Mouse (Mus musculus) left cerebral cortex, postnatal 25 days (tissue): ENCODE measurements at regions not wholly inside any gene's neighbourhood (a gene's known extent, or its start where the extent isn't known, plus 50 kb on each side); places are given as distances from the start of the nearest gene placed in this dataset.

Source experiments
- DNase-seq, 2 experiments: peaks; one replicate each; pipeline ENCODE4 v3.0.0; 2022; ENCODE audit warnings: low spot score in 2 of 2, mixed read lengths in 1 of 2
- intact Hi-C: fragments of 180-260 bp; cut with DNase I; formaldehyde crosslinking; loops from one replicate; pipeline ENCODE4 v1.15.1; 2025

DNA sequence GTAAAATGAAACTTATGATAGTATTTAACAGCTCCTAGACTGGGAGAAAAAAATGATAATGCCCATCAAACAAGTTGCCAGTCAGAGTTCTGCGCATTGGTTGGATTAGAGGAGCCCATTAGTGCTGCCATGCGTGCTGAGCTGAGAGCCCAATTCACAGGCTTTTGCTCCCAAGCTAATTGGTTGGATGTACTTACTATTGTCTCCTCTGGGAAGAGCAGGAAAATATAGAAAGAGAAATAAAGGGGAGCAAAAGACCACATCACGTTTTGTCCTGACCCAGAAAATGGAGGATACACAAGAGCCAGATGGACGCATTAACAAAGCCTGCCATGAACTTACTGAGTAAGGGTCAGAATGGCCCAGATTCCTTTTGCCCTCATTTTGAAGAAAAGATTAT, 237.3 kb downstream of the 9330182O14Rik start:
- intact Hi-C loops, result no loop called here

DNA sequence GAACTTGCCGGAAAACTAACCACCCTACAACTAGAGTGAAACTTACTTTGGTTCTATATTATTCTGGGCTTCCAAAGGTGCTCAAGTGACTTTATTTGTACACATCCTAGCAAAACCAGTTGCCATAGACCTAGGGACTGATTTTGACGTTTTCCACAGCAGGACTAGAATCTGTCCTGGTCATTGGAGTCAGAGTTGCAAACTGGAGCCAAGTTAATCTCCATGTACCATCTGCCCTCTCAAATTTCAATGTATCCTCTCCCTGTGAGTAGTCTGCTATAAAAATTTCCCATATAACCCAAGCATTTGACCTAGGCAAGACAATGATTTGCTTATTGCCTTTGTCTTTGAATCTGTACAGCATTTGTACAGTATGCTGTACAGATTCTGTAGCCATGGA, 252.4 kb downstream of the 9330182O14Rik start:
- intact Hi-C loops, result no loop called here
- no peak for DNase-seq

More for the DNA sequence above, 237.3 kb downstream of the 9330182O14Rik start:
- DNase-seq, result no peak

DNA sequence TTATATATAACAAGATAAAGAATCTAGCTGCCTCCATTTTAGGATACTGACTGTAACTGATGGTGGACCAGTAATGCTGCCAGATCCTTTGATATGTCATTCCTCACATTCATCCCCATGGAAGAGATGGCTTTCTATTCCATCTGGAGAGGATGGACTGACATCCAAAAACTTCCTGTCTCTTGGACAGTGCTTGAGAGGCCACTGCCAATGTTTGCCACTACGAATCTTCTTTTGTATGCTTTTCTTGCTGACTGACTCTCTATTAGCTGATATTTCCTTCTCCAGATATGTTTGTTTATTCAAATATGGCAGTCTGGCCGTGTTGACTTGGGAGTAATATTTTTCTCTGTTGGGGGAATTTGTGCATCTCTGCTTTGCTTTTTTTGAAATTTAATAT, 253.6 kb downstream of the 9330182O14Rik start:
- DNase-seq, result no peak
- intact Hi-C loops, result no loop called here

DNA sequence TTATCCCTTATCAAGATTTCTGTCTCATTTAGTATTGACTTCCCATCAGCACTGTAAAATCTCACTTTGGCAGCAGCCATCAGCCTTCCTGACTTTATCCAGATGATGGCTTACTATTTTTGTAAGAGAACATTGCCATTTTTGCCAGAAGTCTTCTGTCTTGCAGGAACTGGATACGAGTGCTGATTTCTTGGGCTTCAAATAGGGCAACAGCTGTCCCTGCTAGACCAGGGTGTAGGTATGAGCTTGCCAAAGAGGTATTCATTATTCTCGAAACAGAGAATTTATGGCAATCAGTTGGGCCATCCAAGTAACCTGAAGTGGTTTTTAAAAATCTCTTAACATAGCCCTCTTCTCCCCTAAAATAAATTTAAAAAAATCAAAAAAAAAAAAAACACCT, 254.6 kb downstream of the 9330182O14Rik start:
- peak in 1 of 2 experiments; percentile 39 for DNase-seq
- intact Hi-C loops, result no loop called here

DNA sequence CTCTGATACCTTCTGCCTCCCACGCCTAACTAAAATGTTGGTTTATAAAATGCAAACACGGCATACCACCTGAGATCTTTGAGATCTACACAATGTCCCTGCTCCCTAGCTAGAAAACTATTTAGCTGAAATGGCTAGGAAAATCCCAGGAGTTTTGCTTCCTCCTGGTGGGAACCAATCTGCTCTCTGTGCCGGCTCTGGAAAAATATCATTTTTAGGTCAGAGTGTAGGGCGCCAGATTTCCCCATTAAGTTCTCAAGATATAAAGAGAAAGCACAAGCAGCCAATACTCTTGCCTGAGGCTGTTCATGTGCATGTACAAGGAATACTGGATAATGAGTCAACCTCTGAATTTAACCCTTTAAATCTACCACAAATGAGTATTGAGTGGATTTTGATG, 301.0 kb downstream of the 9330182O14Rik start:
- no peak for DNase-seq
- intact Hi-C loops, result no loop called here

DNA sequence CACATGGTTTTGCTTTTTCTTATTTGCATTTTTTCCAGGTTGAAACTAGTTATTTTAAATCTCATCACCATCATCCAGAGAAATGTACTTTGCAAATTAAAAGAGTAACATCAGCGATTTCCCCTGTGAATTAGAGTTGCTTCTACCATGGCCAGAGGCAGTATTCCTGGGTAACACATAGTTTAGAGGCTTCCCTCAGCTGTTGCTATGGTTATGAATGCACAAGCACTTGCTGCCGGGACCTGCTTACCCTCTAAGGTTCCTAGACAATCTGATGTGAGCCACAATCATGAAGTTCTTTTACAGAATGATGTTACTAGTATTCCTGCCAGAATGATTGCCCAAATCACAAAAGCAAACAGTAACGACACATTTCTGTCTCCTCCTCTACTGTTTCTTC, 302.5 kb downstream of the 9330182O14Rik start:
- no peak for DNase-seq

DNA sequence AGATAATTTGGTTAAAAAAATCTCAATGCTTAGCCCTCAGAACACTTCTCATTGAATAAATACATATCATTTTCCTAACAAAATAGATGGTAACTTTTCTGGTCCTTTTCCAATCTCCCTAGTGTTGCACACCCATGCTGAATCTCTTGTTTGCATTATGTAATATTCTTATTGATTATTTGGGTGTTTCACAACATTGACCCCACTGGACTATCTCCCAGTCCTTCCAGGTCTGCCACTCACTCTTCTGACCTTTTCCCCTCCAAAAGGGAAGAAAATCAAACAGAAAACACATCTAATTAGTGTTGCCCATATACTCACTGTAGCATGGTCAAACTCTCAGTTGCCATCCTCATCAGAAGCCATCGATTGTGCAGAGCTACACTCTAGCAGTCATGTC, 305.7 kb downstream of the 9330182O14Rik start:
- no peak for DNase-seq
- intact Hi-C loops, result no loop called here

More for the DNA sequence above, 302.5 kb downstream of the 9330182O14Rik start:
- intact Hi-C loops, result no loop called here

DNA sequence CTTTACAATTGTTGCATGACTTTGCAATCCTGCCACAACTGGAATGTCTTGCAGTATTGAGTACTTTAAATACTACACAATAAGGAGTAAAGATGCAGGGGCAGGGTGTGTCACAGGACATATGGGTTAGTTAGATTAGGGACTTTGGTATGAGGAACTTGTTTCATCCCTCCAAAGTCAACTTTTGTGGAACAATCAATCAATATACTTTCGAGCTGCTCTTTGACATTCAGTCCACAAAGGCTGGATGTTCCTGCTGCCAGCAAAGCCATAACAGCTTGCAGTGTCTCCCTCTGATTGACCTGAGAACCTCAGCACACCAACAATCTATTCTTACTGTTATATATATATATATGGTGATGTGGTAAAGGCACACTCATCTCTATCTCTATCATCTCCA, 314.5 kb downstream of the 9330182O14Rik start:
- no peak for DNase-seq
- intact Hi-C loops, result no loop called here

DNA sequence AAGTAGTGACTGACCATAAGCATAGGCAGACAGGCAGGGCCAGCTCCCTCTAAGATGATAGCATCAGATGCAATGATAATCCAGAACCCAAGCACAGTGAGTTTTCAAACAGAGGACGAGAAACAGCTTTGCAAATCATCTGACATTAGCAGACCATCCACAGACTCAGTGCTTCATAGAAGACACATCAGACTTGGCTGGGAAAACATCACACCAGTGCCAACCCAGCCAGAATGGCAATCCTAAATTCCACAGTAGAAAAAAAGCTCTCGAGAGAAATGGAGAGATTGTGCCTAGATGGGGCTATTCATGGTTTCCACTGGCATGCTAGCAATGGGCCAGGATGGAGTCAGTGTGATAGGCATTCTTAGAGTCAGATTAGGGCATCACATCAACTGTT, 319.1 kb downstream of the 9330182O14Rik start:
- no peak for DNase-seq
- intact Hi-C loops, result no loop called here

DNA sequence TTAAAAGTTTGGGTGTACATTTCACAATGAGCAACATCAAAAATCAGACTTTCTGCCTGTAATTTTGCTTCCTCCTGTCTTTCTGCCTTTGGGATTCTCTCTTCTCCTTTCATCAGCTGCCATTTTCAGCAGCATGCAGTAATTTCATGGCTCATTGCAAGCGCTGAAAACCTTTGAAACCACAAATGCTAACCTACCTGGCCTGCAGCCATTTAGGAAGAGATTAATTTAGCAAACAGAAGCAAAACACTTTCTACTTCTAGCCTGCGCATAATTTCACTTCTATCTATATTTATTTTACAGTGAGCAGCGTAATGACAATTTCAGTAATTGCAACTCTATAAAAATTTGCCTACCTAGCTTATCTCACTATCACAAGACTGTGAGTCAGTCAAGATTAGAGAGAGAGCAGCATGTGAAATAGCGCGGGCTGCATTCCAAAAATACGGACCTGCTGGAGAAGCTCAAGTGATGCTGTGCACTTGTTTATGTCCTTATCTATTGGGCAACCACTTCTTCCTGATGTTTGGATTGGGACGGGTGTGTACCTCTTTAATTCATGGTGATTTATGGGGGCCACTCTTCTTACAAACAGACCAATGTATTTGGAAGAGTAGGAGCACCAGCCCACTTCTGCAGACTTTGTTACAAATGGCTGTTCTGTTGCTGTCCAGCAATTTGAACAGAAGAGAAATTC, 341.6 kb downstream of the 9330182O14Rik start:
- intact Hi-C loops, result no loop called here
- DNase-seq, result peak in 1 of 2 experiments; percentile 38

DNA sequence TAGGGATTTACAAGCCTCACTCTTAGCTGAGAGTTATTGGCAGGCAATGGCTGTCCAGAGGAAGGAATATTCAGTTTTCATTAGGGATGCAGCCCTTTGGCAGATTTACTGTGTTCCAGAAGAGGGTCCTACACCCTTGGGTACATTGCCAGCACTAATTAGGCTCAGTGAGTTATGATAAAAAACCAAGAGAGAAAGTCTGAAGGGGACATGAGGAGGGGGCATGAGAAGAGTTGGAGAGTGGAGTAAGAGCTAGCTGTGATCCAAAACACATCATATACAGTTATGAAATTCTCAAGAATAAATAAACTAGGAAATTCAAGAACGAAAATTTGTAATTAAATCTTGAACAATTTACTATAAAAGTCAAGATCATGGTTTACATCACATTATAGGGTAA, 346.2 kb downstream of the 9330182O14Rik start:
- DNase-seq, result no peak
- intact Hi-C loops, result no loop called here

DNA sequence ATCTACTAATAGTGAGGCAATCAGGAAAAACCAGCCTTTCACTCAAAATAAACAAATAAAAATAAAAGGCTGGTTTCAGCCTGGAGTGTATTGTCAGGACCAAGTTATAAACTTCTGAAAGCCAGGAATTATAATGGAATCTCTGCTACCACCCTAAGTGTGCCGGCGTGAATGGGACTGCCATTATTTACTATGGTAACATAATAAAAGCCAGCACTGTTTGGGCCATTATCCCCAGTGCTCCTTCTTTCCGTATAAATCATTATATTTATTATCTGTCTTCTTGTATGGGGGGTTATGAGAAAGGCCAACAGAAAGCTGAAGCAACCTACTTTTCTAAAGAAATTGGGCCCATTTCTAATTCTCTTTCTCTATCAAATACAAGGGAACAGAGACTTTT, 347.1 kb downstream of the 9330182O14Rik start:
- intact Hi-C loops, result no loop called here
- no peak for DNase-seq

DNA sequence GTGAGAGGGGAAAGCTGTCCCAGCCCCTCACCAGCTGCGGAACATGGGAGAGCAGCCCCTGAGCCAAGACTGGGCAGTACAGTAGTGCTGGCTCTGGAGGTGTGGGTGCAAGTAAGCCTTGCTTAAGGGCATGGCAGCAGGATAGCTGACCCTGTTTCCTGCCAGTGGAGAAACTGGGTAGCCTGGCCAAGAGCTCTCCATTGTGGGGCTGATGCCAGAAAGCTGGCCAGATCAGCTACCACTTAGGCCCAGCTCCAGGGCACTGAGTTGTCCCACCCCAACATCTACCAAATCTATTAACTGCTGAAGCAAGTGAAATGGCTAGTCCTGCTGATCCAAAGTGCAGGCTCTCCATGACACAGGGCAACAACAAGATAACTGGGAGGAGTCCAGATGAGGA, 351.8 kb downstream of the 9330182O14Rik start:
- intact Hi-C loops, result no loop called here
- DNase-seq, result no peak

DNA sequence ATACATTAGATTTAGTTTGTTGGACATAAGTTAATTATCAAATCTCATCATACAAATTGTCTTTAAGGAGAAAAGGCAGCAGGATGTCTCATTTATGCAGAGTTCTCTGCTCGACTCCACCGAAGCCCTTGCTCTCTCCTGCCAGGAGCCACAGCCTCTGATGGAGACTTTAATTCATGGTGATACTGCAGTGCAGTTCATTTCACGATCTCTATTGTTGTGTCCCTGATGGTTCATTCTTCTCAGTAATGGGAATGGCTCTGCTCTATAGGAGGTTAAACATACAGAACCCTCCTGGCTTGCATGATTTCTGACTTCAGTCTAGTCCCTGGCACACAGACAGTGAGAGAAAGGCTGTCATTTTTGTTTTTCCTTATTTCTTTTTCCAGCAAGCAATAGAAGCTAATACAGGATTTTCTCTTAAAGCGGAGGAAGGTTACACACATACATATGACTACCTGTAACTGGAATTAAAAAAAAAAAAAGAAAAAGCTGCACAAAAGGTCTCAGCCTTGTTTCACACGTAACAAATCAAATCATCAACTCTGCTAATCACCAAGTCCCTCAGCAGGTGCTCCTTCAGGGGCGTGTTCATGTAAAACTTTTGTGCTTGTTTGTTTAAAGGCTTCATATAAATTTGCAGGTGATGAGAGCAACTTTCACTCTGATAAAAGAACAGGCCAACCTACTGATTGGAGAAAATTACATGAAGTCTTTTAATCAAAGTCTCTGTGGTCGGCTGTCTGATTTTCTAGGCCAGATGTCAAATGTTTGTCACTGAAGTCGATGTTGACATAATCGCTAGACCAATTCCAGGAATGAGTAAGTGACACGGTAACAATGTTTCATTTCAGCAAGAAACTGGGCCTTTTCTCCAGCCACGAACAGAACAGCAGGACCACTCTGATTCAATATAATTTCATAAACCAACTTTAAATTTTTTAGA, 367.3 kb downstream of the 9330182O14Rik start:
- DNase-seq, result no peak
- intact Hi-C loops, result no loop called here

DNA sequence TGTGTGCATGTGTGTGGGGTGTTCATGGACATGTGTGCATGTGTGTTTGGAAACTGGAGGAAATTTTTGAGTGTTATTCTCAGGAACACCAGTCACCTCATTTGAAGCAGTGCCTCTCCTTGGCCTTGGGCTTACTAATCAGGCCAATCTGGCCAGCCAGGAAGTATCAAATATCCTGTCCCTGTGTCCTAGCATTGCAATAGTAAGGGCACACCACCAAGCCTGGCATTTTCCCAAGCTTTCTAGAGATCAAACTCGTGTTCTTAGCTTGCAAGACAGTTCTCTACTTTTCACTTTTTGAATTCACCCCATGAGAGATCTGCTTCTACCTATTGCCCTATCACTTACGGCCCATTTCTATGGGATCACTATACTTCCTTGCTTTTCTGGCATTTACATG, 376.7 kb downstream of the 9330182O14Rik start:
- no peak for DNase-seq
- intact Hi-C loops, result no loop called here

DNA sequence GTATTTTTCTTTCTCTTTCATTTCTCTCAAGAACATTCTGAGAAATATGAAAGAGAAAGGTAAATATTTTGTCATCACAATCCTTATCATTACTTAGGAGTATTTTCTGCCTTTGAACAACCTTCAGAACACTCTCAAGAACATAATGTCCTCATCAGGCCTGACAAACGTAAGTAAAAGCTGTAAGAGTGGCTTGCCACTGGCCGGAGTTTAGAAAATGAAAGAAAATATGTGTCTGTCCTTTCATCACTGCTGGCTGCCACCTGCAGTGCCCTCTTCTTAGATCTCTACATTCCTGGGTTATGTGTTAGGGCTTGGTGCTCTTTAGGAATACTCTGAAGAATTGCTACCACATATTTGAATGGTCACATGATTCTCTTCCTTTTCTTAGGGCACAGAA, 390.2 kb downstream of the 9330182O14Rik start:
- intact Hi-C loops, result no loop called here

DNA sequence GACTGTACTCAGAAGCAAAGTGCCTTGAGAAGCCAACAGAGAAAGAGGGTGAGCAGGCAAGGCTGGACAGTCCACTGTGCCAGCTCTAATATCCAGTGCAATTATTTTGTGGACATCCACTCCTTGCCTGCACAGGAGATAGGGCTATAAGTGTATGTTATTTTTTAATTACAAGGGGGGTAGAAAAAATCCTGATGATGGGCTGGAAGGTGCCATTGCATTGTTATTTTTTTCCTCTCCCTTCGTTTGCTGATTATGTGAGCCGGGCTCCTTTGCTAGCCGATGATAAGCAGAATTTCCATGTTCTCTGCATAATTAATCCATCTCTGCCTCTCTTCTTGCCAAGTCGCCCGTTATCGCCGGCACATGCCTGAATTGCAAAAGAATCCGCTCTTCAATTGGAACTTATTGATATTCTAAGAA, 399.3 kb downstream of the 9330182O14Rik start:
- intact Hi-C loops, result no loop called here
- peak; percentile 6 for DNase-seq

More for the DNA sequence above, 390.2 kb downstream of the 9330182O14Rik start:
- DNase-seq, result no peak

DNA sequence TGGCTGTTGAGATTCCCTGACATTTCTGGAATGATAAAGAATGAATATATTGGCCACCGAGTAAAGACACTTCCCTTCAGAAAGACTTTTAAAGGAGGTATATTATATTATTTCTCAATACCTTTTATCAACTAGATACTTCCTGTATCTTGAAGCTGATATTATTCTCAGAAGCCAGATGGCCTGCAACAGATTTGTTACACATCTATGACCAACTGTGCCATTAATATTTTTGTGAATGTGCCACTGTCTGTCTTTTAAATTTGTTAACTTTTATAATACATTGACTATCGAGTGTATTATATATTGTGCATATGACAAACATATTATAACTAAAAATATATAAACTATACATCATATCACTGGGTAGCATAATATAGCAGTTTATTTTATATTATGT, 427.5 kb downstream of the 9330182O14Rik start:
- DNase-seq, result no peak
- intact Hi-C loops, result no loop called here

DNA sequence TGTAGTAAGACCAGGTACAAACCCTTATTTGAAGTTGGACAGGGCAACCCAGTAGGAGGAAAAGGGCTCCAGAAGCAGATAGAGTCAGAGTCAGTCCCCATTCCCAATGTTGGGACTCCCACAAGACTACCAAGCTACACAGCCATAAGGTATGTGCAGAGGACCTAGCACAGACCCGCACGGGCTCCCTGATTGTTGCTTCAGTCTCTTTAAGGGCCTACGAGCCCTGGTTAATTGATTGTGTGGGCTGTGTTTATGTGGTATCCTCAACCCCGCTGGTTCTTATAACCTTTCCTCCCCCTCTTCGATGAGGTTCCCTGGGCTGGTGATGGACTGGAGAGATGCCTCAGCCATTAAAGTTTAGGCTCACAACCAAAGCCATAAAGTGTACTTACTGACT, 431.6 kb downstream of the 9330182O14Rik start:
- no peak for DNase-seq
- intact Hi-C loops, result no loop called here

DNA sequence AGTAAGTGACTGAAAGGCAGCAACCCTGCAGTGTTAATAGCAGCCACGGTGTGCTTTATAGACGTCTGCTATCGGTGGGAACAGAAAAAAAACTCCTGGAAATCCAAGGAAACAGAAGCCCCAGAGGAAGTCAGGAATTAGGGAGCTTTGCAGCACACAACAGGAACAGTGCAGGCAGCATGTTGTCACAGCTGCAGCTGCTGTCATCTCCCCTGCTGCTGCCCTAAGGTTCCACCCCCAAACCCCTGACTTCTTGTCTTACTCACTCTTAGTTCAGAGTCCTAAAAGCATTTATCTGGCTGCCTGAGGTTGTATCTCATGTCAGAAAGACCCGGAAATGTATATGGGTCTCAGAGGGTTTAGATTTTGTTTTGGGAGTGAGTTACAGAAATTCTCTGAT, 432.3 kb downstream of the 9330182O14Rik start:
- intact Hi-C loops, result no loop called here
- DNase-seq, result no peak

DNA sequence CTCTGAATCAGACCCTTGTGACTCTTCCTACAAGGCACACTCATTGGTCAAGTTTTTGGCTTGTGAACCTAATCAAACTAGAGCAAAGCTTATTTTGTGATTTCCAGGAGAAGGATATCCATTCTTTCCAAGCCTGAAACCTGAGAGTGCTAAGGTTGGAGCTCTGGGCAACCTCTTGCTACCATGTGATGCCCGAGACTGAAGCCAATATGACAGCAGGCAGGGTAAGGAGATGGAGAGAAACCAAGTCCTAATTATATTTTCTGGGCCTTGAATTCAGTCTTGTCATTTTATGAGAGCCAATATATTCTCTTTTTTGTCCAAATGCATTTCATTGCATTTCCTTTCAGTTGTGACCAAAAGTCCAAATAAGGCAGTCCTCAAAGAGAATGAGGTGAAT, 434.5 kb downstream of the 9330182O14Rik start:
- intact Hi-C loops, result no loop called here

More for the DNA sequence above, 434.5 kb downstream of the 9330182O14Rik start:
- no peak for DNase-seq
